Mouse (Mus musculus): Measurements from ENCODE around the gene Gm5737.

DNA sequence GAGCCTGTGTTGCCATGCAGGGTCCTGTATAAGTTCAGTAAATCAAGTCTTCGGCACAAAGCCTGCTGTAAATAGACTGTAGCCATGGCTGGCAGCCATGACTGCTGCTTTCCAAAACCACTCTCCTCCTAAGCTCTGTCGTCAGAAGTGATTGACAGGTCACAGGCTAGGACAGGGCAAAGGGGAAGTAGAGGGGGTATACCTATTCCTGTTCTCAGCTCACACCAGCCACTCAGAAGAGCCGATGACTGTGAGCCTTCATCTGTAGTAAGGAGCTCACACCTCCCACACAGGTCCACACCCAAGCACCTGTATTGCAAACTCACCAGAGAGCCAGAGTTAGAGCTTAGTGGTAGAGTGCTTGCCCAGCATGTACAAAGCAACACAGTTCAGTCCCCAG is 15.8 kb upstream of the Gm5737 start:
- TF ChIP-seq POLR2A (IDR thresholded peaks at IDR 0.05; ENCODE audit: borderline replicate concordance, extremely low read depth, low read depth, low read length) (no peak), CTCF (IDR thresholded peaks at IDR 0.05; ENCODE audit: insufficient read depth, low read length) (no peak)

Measured in lung, adult 2 months (tissue).